8 mouse cellular contexts compared by ENCODE assay signal in genomic region chr7:29859532-29860517, GRCm38 (mm10). TPM values are rescaled to one million over a fixed set of nuclear protein-coding genes. Genes with fewer than 3 reads are reported as not detected.
A peak's percentile ranks its signal among the peaks of the same experiment; 100 is the strongest.
DNase-seq lines count a peak whose midpoint lies in the region; ATAC-seq and TF ChIP-seq lines count a peak whose summit lies in the region.

TSS of gene Zfp420 (plus strand) at chr7:29859979.

- H3K36me3 ChIP-seq in MEL (ENCODE audit: control insufficient read depth in 1 of 2, insufficient read depth in 2 of 2, low read length in 2 of 2), result peaks cover 0 to 5% of the 10 kb centered on the region in 2 experiments; a peak in 2 of 4 replicates
- H3K36me3 ChIP-seq in hindbrain, embryonic 10.5 days, result peaks cover 9% of the 10 kb centered on the region
- H3K36me3 ChIP-seq in lung, postnatal 0 days (ENCODE audit: insufficient read depth, low read length), result no peaks in the 10 kb centered on the region

- H3K9ac ChIP-seq in MEL (ENCODE audit: control insufficient read depth, low read depth, low read length, poor library complexity, severe bottlenecking), result peak within 1 kb of the TSS; percentile 52
- H3K9ac ChIP-seq in lung, postnatal 0 days (replicated peaks; ENCODE audit: low read depth), result no peak within 1 kb of the TSS

- WGBS in cerebellum, adult 2 months, result 4% methylated on average over 32 of the region's 32 CpGs
- 8% methylated on average over 32 of the region's 32 CpGs for WGBS in hindbrain, embryonic 10.5 days
- WGBS in lung, postnatal 0 days, result 4% methylated on average over 32 of the region's 32 CpGs

- no peaks in the 10 kb centered on the region for H3K27me3 ChIP-seq in MEL (ENCODE audit: control insufficient read depth in 1 of 2, insufficient read depth in 2 of 2, low read length in 2 of 2)
- H3K27me3 ChIP-seq in cerebellum, adult 2 months (ENCODE audit: control insufficient read depth, insufficient read depth, low read length), result no peaks in the 10 kb centered on the region
- H3K27me3 ChIP-seq in hindbrain, embryonic 10.5 days (ENCODE audit: insufficient read depth, poor library complexity, severe bottlenecking), result no peaks in the 10 kb centered on the region
- H3K27me3 ChIP-seq in lung, postnatal 0 days (replicated peaks; ENCODE audit: insufficient read depth, low read length), result no peaks in the 10 kb centered on the region

- H3K4me3 ChIP-seq in MEL (ENCODE audit: control insufficient read depth in 1 of 2, insufficient read depth in 1 of 2, low read depth in 2 of 2, low read length in 2 of 2), result peak within 1 kb of the TSS; percentile 51 to 74
- H3K4me3 ChIP-seq in cerebellum, adult 2 months (replicated peaks; ENCODE audit: insufficient read depth, low read depth, low read length), result peak within 1 kb of the TSS; percentile 71
- peak within 1 kb of the TSS; percentile 74 for H3K4me3 ChIP-seq in hindbrain, embryonic 10.5 days
- H3K4me3 ChIP-seq in lung, postnatal 0 days (ENCODE audit: low read depth, low read length), result peak within 1 kb of the TSS; percentile 54

- TF ChIP-seq EP300 in MEL (IDR thresholded peaks at IDR 0.05; ENCODE audit: low read depth in 1 of 2, low read length in 2 of 2), result no peak
- TF ChIP-seq EP300 in lung, postnatal 0 days (IDR thresholded peaks at IDR 0.05), result no peak

- peak; percentile 58 to 75; a peak in 3 of 4 replicates for TF ChIP-seq POLR2A in MEL (IDR thresholded peaks at IDR 0.05; ENCODE audit: control insufficient read depth in 1 of 2, insufficient read depth in 1 of 2, low read depth in 1 of 2, low read length in 2 of 2, poor library complexity in 1 of 2)
- TF ChIP-seq POLR2A in cerebellum, adult 2 months (IDR thresholded peaks at IDR 0.05; ENCODE audit: borderline replicate concordance, insufficient read depth, low read length), result peak; percentile 86

- peak; percentile 94 for DNase-seq in MEL (ENCODE audit: low read depth, low spot score)
- DNase-seq in cerebellum, adult 2 months, result peak; percentile 94 to 97
- DNase-seq in hindbrain, embryonic 10.5 days (ENCODE audit: low spot score), result peak; percentile 87
- DNase-seq in layer of hippocampus, adult 9-11 months, result peak; percentile 93
- peak; percentile 94 for DNase-seq in lung, postnatal 0 days (ENCODE audit: low spot score)
- DNase-seq in ovary, postnatal 14 days (ENCODE audit: low spot score), result peak; percentile 73
- DNase-seq in thymus, postnatal 14 days, result peak; percentile 90

- TF ChIP-seq CTCF in MEL (IDR thresholded peaks at IDR 0.05 in 2 of 3, conservative IDR thresholded peaks at IDR 0.05 in 1 of 3; ENCODE audit: control insufficient read depth in 1 of 3, insufficient read depth in 1 of 3, low read depth in 2 of 3, low read length in 3 of 3, poor library complexity in 1 of 3, severe bottlenecking in 1 of 3), result no peak
- no peak; the same call in 1 of the 2 replicates for TF ChIP-seq CTCF in cerebellum, adult 2 months (IDR thresholded peaks at IDR 0.05; ENCODE audit: borderline replicate concordance, insufficient read depth, low read depth, low read length)
- peak; percentile 45 for TF ChIP-seq CTCF in lung, postnatal 0 days (IDR thresholded peaks at IDR 0.05)

- peak within 1 kb of the TSS; percentile 82 for H3K4me2 ChIP-seq in lung, postnatal 0 days (replicated peaks; ENCODE audit: low read depth, low read length)

- H3K9me3 ChIP-seq in MEL (replicated peaks; ENCODE audit: insufficient read depth, low read length), result no peaks in the 10 kb centered on the region
- 0 out of 2 replicates have a peak, but pooled peaks cover under 1% of the 10 kb centered on the region for H3K9me3 ChIP-seq in hindbrain, embryonic 10.5 days
- H3K9me3 ChIP-seq in lung, postnatal 0 days (ENCODE audit: low read length), result no peaks in the 10 kb centered on the region

- H3K4me1 ChIP-seq in MEL (ENCODE audit: control insufficient read depth in 1 of 2, insufficient read depth in 2 of 2, low read length in 2 of 2), result peaks cover 0 to 3% of the 10 kb centered on the region in 2 experiments; a peak in 1 of 4 replicates
- H3K4me1 ChIP-seq in cerebellum, adult 2 months (ENCODE audit: control insufficient read depth, insufficient read depth, low read length), result no peaks in the 10 kb centered on the region
- peaks cover 9% of the 10 kb centered on the region for H3K4me1 ChIP-seq in hindbrain, embryonic 10.5 days (replicated peaks)
- H3K4me1 ChIP-seq in lung, postnatal 0 days (ENCODE audit: insufficient read depth, low read depth, low read length), result peaks cover 8% of the 10 kb centered on the region; the same call in 1 of the 2 replicates

- peak within 1 kb of the TSS; percentile 27 for H3K27ac ChIP-seq in MEL (ENCODE audit: control insufficient read depth, low read depth, low read length)
- peak within 1 kb of the TSS; percentile 1; the same call in 1 of the 2 replicates for H3K27ac ChIP-seq in cerebellum, adult 2 months (ENCODE audit: insufficient read depth, low read length)
- peak within 1 kb of the TSS; percentile 81 for H3K27ac ChIP-seq in hindbrain, embryonic 10.5 days
- no peak within 1 kb of the TSS for H3K27ac ChIP-seq in lung, postnatal 0 days (ENCODE audit: low read length)

- no peak; the same call in 1 of the 2 replicates for TF ChIP-seq RAD21 in MEL (IDR thresholded peaks at IDR 0.05; ENCODE audit: low read depth, low read length)

- peaks cover 2% of the 10 kb centered on the region; the same call in 1 of the 2 replicates for H3K79me2 ChIP-seq in MEL (ENCODE audit: control insufficient read depth, insufficient read depth, low read length, poor library complexity)

- ATAC-seq in frontal cortex, adult (ENCODE audit: low TSS enrichment), result peak; percentile 100
- ATAC-seq in lung, postnatal 0 days, result peak; percentile 100

TF ChIP-seq in MEL, 35 proteins besides CTCF, POLR2A, EP300 and RAD21 (continues in another document):
- no peak for TF ChIP-seq BHLHE40 (IDR thresholded peaks at IDR 0.05; ENCODE audit: borderline replicate concordance, low read depth, low read length)
- TF ChIP-seq USF2 (IDR thresholded peaks at IDR 0.05; ENCODE audit: borderline replicate concordance in 1 of 2, insufficient read depth in 1 of 2, low read depth in 1 of 2, low read length in 2 of 2), result no peak
- 0 out of 2 replicates have a peak, but pooled peaks have one; percentile 29 for TF ChIP-seq TBP (IDR thresholded peaks at IDR 0.05; ENCODE audit: low read depth, low read length)
- 0 out of 2 replicates have a peak, but pooled peaks have one; percentile 4 for TF ChIP-seq GATA1 (IDR thresholded peaks at IDR 0.05; ENCODE audit: low read depth, low read length)
- TF ChIP-seq SIN3A (IDR thresholded peaks at IDR 0.05; ENCODE audit: low read length), result peak; percentile 74
- peak; percentile 92 for TF ChIP-seq HCFC1 (IDR thresholded peaks at IDR 0.05; ENCODE audit: low read depth, low read length)
- peak; percentile 60; the same call in 1 of the 2 replicates for TF ChIP-seq MAX (IDR thresholded peaks at IDR 0.05; ENCODE audit: low read length)
- peak; percentile 78 for TF ChIP-seq KAT2A (conservative IDR thresholded peaks at IDR 0.05; ENCODE audit: low read depth, low read length)
- no peak for TF ChIP-seq RCOR1 (IDR thresholded peaks at IDR 0.05; ENCODE audit: low read depth, low read length)
- TF ChIP-seq UBTF (IDR thresholded peaks at IDR 0.05; ENCODE audit: borderline replicate concordance, insufficient read depth, low read depth, low read length), result no peak
- TF ChIP-seq CHD2 (IDR thresholded peaks at IDR 0.05; ENCODE audit: low read length), result no peak
- TF ChIP-seq USF1 (IDR thresholded peaks at IDR 0.05; ENCODE audit: low read depth, low read length), result no peak
- no peak for TF ChIP-seq SMC3 (IDR thresholded peaks at IDR 0.05; ENCODE audit: low read depth, low read length)
- TF ChIP-seq MYC (IDR thresholded peaks at IDR 0.05; ENCODE audit: low read depth, low read length), result peak; percentile 51; the same call in 1 of the 2 replicates
- TF ChIP-seq TCF12 (IDR thresholded peaks at IDR 0.05; ENCODE audit: low read depth, low read length), result no peak
- peak; percentile 69; the same call in 1 of the 2 replicates for TF ChIP-seq MAZ (IDR thresholded peaks at IDR 0.05; ENCODE audit: low read depth, low read length)
- TF ChIP-seq ETS1 (IDR thresholded peaks at IDR 0.05; ENCODE audit: low read depth, low read length), result no peak
- peak; percentile 94 for TF ChIP-seq MXI1 (IDR thresholded peaks at IDR 0.05; ENCODE audit: low read depth, low read length)
- no peak for TF ChIP-seq ZMIZ1 (IDR thresholded peaks at IDR 0.05; ENCODE audit: low read depth, low read length)
- no peak for TF ChIP-seq E2F4 (IDR thresholded peaks at IDR 0.05; ENCODE audit: borderline replicate concordance, low read depth, low read length)
- no peak for TF ChIP-seq GABPA (IDR thresholded peaks at IDR 0.05; ENCODE audit: low read depth, low read length)
- TF ChIP-seq MYB (IDR thresholded peaks at IDR 0.05; ENCODE audit: low read depth, low read length), result no peak
- TF ChIP-seq MEF2A (IDR thresholded peaks at IDR 0.05; ENCODE audit: extremely low read depth, insufficient replicate concordance, low read depth, low read length, poor library complexity, severe bottlenecking), result no peak
- 0 out of 2 replicates have a peak, but pooled peaks have one; percentile 45 for TF ChIP-seq NRF1 (IDR thresholded peaks at IDR 0.05; ENCODE audit: insufficient read depth, low read depth, low read length, poor library complexity, severe bottlenecking)
- peak; percentile 55 for TF ChIP-seq ELF1 (IDR thresholded peaks at IDR 0.05; ENCODE audit: low read depth, low read length)
- no peak for TF ChIP-seq POLR2AphosphoS5 (IDR thresholded peaks at IDR 0.05; ENCODE audit: borderline replicate concordance, low read depth, low read length)
- no peak for TF ChIP-seq CHD1 (IDR thresholded peaks at IDR 0.05; ENCODE audit: low read depth, low read length)
- TF ChIP-seq TAL1 (IDR thresholded peaks at IDR 0.05; ENCODE audit: low read length), result no peak
- TF ChIP-seq POLR2AphosphoS2 (IDR thresholded peaks at IDR 0.05; ENCODE audit: low read length), result no peak
- TF ChIP-seq NELFE (IDR thresholded peaks at IDR 0.05; ENCODE audit: low read depth, low read length), result peak; percentile 41; the same call in 1 of the 2 replicates
- TF ChIP-seq ZKSCAN1 (IDR thresholded peaks at IDR 0.05; ENCODE audit: low read depth, low read length), result no peak
- no peak for TF ChIP-seq JUND (IDR thresholded peaks at IDR 0.05; ENCODE audit: low read depth, low read length)
- no peak for TF ChIP-seq MAFK (IDR thresholded peaks at IDR 0.05; ENCODE audit: borderline replicate concordance, low read depth, low read length)

RNA-seq across cellular contexts. Expression of gene Zfp420, which starts in this region (rescaled TPM):
- 4.2 and 8.1 TPM in 2 replicates for total RNA-seq in MEL (2012; rRNA removed)
- polyA plus RNA-seq in MEL (2012; ENCODE audit: insufficient read depth in 1 of 2, insufficient read length in 2 of 2, low read depth in 1 of 2, low replicate concordance in 2 of 2, missing spikeins in 1 of 2), result 1 to 10 TPM in 1 of 2 experiments, not detected in 1; 3.2 TPM
- polyA plus RNA-seq in cerebellum, adult 2 months (2012; rRNA removed), result 12.7 and 13.6 TPM in 2 replicates
- 8.0 and 8.8 TPM in 2 replicates for polyA plus RNA-seq in hindbrain, embryonic 10.5 days (2016; fragmentation: Nextera tagmentation; extraction: Ambion mirVana)
- polyA plus RNA-seq in lung, postnatal 0 days (2015; fragmentation: Nextera tagmentation; extraction: Ambion mirVana), result 3.3 and 4.0 TPM in 2 replicates
